Mouse (Mus musculus): ENCODE measurements around the gene Gm20388.
A peak's percentile ranks its signal among the peaks of the same experiment; 100 is the strongest.

Gene Gm20388

DNA sequence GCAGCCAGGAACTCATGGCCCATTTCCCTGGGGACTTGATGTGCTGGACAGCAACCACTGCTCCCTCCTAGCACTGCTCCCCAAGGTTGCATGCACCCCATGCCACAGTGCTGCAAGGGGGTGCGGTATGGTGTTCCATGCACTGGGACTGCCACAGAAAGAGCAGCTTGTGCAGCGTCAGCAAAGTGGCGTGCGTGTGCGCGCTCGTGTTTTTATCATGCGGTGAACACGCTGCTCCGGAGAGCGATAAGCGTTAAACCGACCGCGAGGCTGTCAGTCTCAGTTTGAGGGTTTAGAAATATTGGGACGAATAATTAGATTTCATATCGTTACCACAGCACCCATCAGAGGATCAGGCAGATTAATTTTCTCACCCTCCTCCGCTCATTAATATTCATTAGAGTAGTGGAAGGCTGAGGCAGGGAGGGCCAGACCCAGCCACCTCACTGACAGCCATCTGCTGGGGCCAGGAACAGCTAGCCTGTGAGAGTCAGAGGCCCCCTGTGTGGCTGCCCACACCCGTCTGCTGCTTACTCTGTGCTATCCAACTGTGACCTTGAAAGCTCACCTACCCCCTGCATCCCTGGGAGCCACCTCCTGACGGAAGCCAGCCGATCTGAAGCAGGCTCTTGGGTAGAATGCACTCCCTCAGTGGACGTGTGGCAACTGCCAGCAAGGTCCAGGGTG lies 2419.1 kb downstream of the Gm20388 start:
- no peak for DNase-seq (ENCODE audit: extremely low spot score, low spot score)

DNA sequence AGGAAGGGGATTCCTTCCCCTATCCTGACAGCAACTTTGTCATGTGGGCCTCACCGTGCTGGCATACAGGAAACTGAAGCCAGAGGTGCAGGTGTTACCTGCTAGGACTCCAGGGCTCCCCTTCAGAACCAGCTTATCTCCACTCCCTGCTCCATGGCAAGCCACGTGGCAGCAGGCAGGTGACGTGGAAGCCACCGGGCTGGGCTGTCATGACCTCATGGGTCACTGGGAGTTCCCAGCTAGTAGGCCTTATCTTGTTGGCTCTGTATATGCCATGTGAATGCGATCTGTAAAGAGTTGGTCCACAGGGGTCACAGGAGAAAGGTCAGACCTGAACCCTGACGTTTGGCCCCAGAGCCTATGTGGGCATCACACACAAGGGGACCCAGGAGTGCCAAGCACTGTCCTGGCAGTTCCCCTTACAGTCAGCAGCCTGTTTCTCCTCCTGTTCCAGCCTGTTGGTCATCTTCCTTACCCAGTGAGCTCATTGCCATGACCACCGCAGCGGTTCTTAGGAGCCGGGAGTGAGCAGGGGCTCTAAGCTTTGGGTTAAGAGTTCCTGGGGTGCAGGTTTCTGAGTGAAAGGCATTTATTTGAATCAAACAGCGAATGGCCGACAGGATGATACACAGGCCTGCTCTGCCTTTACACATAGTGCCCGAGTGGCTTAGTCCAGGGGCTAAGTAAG lies 2419.9 kb downstream of the Gm20388 start:
- no peak for DNase-seq (ENCODE audit: extremely low spot score, low spot score)

DNA sequence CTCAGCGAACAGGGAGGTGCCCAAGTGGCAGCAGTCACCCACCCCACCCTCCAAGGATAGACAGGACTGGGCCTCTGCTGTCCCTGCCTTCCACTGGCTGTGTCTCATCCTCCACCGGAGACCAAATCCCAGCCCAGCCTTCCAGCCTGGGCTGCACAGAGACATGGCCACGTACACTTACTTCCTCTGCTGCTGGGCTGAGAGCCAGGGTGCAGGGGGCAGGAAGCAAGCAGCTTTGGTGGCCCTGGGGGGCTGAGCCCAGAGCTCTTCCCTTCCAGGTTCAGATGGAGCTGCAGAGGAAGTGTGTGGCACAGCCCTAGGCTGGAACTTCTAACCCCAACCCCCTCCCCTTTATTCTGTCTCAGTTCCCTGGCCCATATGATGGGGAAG lies 2420.5 kb downstream of the Gm20388 start:
- DNase-seq (ENCODE audit: extremely low spot score, low spot score) = no peak

DNA sequence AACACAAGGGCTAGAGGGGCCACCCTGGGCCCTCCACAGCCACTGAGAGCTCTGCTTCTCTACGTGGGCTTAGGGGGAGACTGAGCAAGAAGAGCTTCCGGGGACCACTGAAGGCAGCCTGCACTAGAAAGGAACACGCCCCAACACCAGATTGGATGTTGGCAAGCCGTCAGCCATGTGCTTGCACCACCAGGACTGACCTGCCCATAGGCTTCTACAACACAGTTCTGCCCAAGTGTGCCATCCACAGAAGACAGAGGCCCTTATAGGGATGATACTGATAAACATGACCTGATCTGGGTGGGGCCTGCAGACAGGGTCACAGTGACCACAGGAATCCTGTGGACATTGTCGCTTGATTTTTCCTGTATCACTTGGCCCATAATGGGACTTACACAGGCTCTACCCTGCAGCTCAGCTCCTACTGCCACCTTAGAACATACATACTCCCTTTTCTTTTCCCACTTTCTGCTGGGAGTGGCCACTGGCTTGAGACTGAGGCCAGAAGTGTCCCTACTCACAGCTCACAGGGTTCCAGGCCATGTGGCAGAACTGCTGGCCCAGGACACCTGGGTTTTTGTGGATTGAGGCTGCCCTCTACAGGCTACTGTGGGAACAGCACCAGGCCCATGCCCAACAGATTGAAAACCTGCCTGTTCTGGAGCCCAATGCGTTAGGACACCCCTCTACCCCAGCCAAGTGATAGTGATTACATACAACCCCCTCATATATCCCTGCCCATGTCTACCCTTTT lies 2422.3 kb downstream of the Gm20388 start:
- DNase-seq (ENCODE audit: extremely low spot score, low spot score) = peak; percentile 90

DNA sequence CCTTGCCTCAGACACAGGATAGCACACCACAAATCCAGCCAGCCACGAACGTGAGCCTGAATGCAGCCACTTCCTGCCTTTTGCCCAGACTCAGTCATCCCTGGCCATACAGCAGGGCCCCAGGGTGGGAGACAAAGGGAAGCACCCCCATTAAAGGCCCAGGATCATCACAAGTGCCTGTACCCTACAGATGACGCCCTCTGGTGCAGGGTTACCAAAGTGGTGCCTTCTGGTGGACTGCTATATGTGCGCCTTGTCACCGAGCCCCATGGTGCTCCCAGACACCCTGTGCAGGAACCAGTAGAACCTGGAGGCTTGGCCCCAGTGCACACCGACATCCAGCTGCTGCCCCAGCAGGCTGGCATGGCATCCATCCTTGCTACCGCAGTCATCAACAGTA lies 2422.9 kb downstream of the Gm20388 start:
- no peak for DNase-seq (ENCODE audit: extremely low spot score, low spot score)

DNA sequence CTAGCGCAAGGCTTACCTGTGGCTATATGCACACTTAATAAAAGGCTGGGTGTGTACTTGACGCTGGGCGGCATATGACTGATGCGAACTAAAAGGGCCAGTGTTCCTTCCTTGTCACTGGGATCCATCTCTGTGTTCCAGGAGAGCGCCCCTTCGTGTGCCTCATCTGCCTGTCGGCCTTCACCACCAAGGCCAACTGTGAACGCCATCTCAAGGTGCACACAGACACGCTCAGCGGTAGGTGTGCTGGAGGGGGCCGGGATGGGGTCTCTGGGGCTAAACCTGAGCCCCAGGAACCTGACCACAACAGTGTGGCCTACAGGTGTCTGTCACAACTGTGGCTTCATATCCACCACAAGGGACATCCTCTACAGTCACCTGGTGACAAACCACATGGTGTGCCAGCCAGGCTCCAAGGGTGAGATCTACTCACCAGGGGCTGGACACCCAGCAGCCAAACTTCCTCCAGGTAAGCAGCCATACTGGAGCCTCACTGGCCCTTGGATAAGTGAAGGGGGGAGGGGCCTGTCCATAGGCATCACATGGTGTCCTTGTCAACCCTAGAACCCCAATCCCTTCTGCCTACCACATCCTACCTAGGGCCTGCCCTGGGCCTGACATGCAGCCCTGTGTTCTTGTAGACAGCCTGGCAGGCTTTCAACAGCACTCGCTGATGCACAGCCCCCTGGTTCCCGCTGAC lies 2424.3 kb downstream of the Gm20388 start:
- DNase-seq (ENCODE audit: extremely low spot score, low spot score) = no peak

DNA sequence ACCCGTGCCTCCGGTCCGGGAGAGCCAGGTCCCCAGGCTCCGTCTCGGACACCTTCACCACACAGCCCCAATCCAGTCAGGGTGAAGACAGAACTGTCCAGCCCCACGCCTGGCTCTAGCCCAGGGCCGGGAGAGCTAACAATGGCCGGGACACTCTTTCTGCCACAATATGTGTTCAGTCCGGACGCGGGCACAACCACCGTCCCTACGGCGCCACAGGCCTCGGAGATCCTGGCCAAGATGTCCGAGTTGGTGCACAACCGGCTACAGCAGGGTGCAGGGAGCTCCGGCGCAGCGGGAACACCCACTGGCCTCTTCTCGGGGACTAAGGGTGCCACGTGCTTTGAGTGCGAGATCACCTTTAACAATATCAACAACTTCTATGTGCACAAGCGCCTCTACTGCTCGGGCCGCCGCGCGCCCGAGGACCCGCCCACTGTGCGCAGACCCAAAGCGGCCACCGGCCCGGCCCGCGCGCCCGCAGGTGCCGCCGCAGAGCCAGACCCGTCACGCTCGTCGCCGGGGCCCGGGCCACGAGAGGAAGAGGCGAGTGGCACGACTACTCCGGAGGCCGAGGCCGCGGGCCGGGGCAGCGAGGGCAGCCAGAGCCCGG lies 2425.1 kb downstream of the Gm20388 start:
- peak; percentile 55 for DNase-seq (ENCODE audit: extremely low spot score, low spot score)

DNA sequence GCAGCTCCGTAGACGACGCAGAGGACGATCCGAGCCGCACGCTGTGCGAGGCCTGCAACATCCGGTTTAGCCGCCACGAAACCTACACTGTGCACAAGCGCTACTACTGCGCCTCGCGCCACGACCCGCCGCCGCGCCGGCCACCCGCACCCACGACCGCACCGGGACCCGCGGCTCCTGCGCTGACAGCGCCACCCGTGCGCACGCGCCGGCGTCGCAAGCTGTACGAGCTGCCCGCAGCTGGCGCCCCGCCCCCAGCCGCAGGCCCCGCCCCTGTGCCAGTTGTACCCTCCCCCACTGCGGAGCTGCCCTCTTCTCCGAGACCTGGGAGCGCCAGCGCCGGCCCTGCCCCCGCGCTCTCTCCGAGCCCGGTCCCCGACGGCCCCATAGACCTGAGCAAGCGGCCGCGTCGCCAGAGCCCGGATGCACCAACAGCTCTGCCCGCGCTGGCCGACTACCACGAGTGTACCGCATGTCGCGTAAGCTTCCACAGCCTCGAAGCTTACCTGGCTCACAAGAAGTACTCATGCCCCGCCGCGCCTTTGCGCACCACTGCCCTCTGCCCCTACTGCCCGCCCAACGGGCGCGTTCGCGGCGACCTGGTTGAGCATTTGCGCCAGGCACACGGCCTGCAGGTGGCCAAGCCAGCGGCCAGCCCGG lies 2425.7 kb downstream of the Gm20388 start:
- DNase-seq (ENCODE audit: extremely low spot score, low spot score) = peak; percentile 79

DNA sequence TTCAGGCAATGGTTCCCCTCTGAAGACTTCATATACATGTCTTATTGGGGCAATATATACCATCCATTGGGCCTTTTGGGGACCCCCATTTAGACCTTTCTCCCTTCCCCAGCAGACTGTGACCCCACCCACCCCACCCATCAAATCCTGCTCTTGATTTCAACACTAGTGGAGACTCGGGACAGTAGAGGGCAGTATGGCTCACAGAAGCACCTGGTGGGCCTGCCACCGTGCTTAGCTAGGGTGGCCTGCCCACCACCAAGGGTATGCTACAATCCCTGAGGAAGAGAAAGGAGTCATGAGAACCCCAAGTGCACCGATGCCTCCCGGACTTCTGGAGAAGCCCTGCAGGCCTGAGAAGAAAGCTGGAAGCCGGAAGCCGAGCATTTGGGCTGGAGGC lies 2428.2 kb downstream of the Gm20388 start:
- no peak for DNase-seq (ENCODE audit: extremely low spot score, low spot score)

DNA sequence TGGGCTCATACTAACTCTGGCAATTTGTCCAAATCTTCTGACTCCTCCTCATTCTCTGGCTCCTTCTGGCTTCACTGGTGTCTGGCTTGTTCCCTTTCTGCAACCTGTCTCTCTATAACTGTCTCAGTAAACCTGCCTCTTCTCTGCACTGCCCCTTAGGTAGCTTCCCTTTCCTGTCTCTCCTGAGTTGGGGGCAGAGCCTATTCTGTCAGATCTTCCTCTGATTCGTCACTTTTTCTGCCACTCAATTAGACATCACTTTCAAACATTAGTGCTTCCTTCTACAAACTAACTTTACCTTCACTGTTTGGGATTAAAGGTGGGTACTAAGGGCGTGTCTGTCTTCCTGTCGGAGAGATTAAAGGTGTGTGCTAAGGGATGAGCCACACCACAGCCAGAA lies 2430.1 kb downstream of the Gm20388 start:
- DNase-seq (ENCODE audit: extremely low spot score, low spot score) = no peak

DNA sequence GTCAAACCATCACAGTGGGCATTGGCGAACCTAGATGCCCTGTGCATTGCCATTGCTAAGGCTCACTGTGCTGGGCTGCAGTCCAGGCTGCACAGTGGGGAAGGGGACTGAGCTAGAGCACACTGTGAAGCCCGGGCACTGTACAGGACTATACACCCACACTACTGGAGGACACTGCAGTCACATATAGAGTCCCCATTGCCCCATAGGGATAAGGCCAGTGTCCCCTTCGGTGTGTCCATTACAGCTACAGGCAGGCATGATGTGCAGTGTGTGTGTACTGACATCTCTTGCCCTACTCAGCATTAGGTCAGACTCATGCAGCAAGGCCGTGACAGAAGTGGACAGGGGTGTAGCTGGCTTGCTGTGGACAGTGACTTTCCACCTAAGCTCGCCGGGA lies 2431.1 kb downstream of the Gm20388 start:
- DNase-seq (ENCODE audit: extremely low spot score, low spot score) = no peak

DNA sequence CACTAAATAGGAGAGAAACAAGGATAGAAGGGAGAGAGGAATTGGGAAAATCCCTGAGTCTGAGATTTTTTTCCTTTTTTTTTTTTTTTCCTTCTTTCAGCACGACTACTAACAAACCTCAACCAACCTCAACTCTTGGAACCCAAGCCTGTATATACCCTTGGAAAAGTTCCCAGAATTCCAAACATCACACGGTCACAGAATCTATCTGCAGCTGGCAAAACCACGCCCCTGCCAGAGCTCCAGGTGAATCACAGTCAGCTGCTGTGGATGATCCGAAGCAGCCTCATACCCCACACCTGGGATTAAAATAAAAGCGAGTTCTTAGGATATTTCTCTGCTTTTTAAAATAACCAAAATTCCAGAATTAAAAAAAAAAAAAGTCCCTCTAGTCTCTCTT lies 2431.7 kb downstream of the Gm20388 start:
- DNase-seq (ENCODE audit: extremely low spot score, low spot score) = no peak

DNA sequence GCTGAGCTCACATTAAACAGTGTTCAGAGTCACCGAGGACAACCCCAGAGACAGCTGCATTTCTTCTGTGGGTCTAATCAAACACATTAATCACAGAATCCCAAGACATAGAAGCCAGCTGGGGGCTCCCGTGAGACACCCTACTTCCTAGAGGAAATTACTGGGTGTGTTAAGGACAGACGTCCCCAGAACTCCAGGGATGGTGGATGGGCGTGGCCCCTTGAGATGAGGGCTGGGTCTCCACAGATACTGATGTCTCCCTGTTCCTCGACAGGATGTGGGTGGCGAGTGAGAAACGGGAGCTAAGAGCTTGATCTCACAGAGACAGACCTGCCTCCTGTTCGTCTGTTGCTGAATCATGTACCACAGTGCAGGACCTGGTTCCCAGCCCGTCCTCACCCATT lies 2432.2 kb downstream of the Gm20388 start:
- no peak for DNase-seq (ENCODE audit: extremely low spot score, low spot score)

DNA sequence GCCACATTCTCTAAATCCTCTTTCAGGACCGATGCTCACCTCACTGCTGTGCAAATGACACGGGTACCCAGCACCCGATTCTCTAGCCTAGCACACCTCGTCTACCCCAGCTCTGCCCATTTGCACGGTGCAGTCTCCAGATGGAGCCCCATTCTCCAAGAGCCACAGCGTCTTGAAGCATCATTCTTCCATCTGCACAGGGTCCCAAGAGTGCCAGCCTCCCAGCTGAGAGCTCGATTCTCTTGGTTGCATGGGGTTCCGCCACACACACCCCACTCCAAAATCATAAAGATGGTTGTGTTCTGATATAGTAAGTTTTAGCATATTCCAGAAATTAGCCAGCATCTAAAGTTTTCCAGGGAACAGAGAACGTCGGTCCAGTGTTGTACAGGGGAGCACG lies 2432.7 kb downstream of the Gm20388 start:
- no peak for DNase-seq (ENCODE audit: extremely low spot score, low spot score)

DNA sequence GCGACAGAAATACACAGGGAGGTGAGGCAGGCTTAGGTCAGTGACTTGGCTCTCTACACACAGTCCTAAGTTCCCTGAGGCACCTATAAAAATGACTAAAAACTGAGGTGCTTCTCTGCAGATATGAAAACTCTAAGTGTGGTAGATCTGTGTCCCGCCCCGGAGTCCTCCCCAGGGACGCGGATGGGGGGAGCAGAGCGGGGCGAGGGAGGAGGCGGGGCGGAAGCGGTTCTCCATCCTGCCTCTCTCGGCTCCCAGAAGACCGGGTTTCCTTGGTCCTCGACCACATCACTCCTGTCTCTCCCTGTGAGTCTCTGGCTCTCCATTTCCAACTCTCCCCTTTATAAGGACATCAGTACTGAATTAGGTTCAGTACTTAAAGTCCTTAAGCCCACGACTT lies 2433.1 kb downstream of the Gm20388 start:
- no peak for DNase-seq (ENCODE audit: extremely low spot score, low spot score)

DNA sequence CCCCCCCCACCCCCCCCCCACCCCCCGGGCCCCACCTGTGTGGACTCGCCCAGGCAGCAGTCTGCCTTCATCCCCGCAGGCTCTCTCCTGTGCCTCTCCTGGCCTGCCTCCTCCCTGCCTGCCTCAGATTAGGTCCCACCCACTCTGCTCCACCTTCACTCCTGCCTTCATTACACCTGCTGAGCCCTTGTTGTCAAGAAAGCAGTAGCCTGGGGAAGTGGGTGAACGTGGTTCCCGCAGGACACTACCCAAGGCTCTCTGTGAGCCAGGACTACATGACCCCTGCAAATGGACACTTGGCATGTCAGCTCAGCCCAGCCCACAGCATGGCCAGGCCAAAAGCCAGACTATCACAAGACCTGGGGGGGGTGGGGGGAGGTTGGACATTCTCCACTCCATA lies 2433.6 kb downstream of the Gm20388 start:
- DNase-seq (ENCODE audit: extremely low spot score, low spot score) = no peak

DNA sequence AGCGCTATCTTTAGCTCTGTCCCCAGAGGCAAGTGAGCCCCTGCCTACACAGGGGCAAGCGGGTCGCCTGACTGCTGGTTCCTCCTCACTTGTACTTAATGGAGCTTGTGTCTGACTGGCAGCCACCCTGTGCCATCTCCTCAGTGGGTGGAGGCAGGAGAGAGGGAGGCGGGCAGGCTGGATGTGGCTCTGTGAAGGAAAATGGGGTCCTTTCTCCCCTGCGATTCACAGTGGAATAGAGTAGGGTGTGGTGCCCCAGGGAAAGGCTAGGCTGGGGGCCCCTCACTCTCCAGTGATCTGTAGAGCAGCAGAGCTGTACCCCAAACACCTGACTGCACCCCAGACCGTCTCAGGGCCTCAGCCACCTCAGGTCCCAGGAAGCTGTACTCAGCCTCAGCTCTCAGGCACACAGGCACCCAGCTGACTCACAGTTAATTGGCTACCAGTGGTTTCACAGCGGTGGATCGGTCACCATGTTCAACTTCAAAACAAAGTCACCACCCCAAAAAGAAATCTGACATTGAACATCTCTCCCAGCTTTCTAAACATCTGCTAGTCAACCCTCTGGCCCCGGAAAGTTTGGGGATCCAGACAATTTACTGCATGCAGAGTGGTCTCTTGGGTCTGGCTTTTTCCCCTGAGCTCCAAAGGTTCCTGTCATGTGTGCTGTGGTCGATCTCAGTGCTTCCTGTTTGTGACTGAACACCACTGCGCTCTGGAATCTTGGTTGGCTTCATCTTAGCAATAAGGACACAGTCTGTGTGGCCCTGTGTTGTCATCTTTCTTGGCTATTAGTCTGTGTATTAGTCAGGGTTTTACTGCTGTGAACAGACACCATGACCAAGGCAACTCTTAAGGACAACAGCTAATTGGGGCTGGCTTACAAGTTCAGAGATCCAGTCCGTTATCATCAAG lies 2434.8 kb downstream of the Gm20388 start:
- DNase-seq (ENCODE audit: extremely low spot score, low spot score) = no peak

DNA sequence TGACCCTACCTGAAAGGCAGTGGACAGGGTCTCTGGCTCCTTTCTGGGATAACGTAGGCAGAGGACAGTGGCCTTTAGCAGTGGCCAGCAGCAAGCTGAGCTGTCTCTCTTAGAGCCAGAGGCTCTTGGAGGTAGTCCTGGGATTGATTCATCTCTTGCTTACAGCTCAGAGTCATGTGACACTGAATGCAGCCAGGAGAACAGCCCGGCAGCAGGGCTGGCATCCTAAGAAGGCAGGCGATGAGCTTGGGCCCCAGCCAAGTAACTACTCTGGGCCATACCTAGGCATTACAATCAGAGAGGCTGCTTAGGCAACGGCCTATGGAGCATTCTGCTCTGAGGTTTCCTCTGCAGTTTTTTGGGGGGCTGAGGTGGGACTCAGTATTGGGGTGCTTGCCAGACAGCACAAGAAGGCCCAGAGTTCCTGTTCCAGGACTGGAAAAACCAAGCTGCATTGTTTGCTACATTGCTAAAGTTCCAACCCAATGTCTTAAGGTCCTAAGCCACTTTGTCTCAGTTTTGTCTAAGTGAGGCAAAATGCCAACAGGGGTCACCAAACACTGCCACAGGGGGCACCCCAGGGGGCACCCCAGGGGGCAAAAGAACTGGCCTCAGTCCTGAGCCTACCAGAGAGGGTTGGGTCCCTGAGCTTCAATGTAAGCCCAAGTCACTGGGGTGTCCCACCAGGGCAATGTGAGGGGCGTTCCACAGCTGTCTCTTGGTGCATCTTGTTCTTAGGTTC lies 2437.3 kb downstream of the Gm20388 start:
- no peak for DNase-seq (ENCODE audit: extremely low spot score, low spot score)
